Mouse (Mus musculus) brain, embryonic 14.5 days (tissue): Measurements from ENCODE around the gene Atf7.

Experiments
- CTCF ChIP-seq: fragments of 200-500 bp; IDR thresholded peaks from 2 replicates; pipeline ENCODE4 v1.5.1; 2012; ENCODE audit warnings: inconsistent platforms, mild to moderate bottlenecking, moderate library complexity, borderline replicate concordance; ENCODE audit not compliant: insufficient read depth, insufficient read length; ENCODE audit errors: extremely low read depth
- POLR2A ChIP-seq: fragments of 200-500 bp; IDR thresholded peaks from 2 replicates; pipeline ENCODE4 v1.6.1; 2012; ENCODE audit warnings: mild to moderate bottlenecking, inconsistent platforms, borderline replicate concordance; ENCODE audit not compliant: poor library complexity, insufficient read depth, insufficient read length, severe bottlenecking; ENCODE audit errors: extremely low read depth

DNA sequence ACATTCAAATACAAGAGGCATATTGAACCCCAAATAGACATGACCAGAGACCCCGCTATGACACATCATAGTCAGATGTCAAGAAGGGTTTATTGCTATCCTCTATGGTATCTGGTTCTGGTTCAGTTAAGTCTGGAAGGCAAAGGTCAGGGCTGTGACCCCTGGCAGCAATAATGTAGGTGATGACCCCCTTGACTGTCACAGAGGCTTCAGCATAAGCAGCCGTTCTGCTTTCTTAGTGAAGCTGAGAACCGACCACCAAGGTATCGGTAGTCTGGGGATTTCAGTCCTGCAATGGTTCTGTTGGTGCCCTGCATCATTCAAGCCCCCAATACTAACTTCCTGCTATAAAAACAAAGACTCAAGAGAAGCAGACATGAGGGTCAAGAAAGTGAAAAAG lies 93.7 kb downstream of the Atf7 start:
- TF ChIP-seq CTCF (no peak), POLR2A (no peak)
